9 mouse cellular contexts compared by ENCODE assay signal in the genomic region with DNA sequence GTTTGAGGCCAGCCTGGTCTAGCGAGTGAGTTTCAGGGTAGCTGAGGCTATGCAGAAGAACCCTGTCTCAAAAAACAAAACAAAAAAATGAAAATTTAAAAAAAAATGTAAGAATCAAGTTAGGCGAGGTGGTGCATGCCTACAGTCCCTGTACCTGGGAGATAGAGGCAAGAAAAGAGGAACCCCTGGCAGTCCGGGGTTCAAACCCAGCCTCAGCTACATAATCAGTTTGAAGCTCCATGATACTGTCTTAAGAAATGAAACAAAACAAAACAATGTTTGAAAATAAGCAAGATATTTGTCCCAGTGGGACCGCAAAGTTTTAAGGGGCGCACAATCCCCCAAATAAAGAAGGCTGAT. TPM values are rescaled to one million over a fixed set of nuclear protein-coding genes. Genes with fewer than 3 reads are reported as not detected.
DNase-seq lines count a peak whose midpoint lies in the region; ATAC-seq and TF ChIP-seq lines count a peak whose summit lies in the region.
"Had no signal": no experiment of that assay in that cellular context is flagged by ENCODE, and none has a peak within 500 bp of the region (broad histone marks: within the 10 kb centered on the region; RNA-seq: fewer than 3 reads in every experiment).

No protein-coding gene starts in this region.

- H3K4me3 ChIP-seq in neural tube, embryonic 11.5 days (ENCODE audit: low read depth, low read length): peak overlapping the region; percentile 26
- H3K4me3 ChIP-seq in forebrain, embryonic 14.5 days (ENCODE audit: low read depth, low read length): peak overlapping the region; percentile 88
- peak overlapping the region; percentile 18 to 94 for H3K4me3 ChIP-seq in liver, embryonic 14.5 days (ENCODE audit: insufficient read depth in 1 of 2, low read depth in 2 of 2, low read length in 2 of 2)

- H3K4me1 ChIP-seq in neural tube, embryonic 11.5 days (ENCODE audit: control insufficient read depth, insufficient read depth, low read length): peaks cover 7% of the 10 kb centered on the region
- H3K4me1 ChIP-seq in forebrain, embryonic 14.5 days (ENCODE audit: control insufficient read depth, insufficient read depth, low read length): peaks cover 12% of the 10 kb centered on the region
- peaks cover 3 to 17% of the 10 kb centered on the region in 2 experiments for H3K4me1 ChIP-seq in liver, embryonic 14.5 days (replicated peaks; ENCODE audit: control insufficient read depth in 2 of 2, insufficient read depth in 2 of 2, low read length in 1 of 2)

- peak; percentile 3; the same call in 1 of the 2 replicates for ATAC-seq in neural tube, embryonic 11.5 days (ENCODE audit: insufficient read depth, low FRiP score, low TSS enrichment)
- peak; percentile 38 for ATAC-seq in forebrain, embryonic 14.5 days
- no peak for ATAC-seq in liver, embryonic 14.5 days (ENCODE audit: insufficient read depth)

- H3K27me3 ChIP-seq in neural tube, embryonic 11.5 days (ENCODE audit: control insufficient read depth, insufficient read depth, low read length): no peaks in the 10 kb centered on the region
- no peaks in the 10 kb centered on the region for H3K27me3 ChIP-seq in forebrain, embryonic 14.5 days (replicated peaks; ENCODE audit: control insufficient read depth, insufficient read depth, low read length)
- H3K27me3 ChIP-seq in liver, embryonic 14.5 days (ENCODE audit: control insufficient read depth, insufficient read depth, low read length): no peaks in the 10 kb centered on the region

- H3K9ac ChIP-seq in neural tube, embryonic 11.5 days (ENCODE audit: low read length): no peak overlapping the region
- H3K9ac ChIP-seq in forebrain, embryonic 14.5 days (ENCODE audit: low read length): peak overlapping the region; percentile 88; the same call in 1 of the 2 replicates
- peak overlapping the region; percentile 52 for H3K9ac ChIP-seq in liver, embryonic 14.5 days (replicated peaks)

- TF ChIP-seq CTCF in liver, embryonic 14.5 days (IDR thresholded peaks at IDR 0.05; ENCODE audit: low read depth): no peak

- WGBS in neural tube, embryonic 11.5 days: 31% methylated on average over 5 of the region's 5 CpGs
- 30% methylated on average over 5 of the region's 5 CpGs for WGBS in forebrain, embryonic 14.5 days
- 22% methylated on average over 5 of the region's 5 CpGs for WGBS in liver, embryonic 14.5 days (ENCODE audit: insufficient replicate concordance)

- TF ChIP-seq EP300 in liver, embryonic 14.5 days (IDR thresholded peaks at IDR 0.05; ENCODE audit: low read depth): no peak

- no peaks in the 10 kb centered on the region for H3K36me3 ChIP-seq in neural tube, embryonic 11.5 days (ENCODE audit: control insufficient read depth, insufficient read depth, low read length)
- peaks cover 3% of the 10 kb centered on the region for H3K36me3 ChIP-seq in forebrain, embryonic 14.5 days (ENCODE audit: control insufficient read depth, insufficient read depth, low read length)
- no peaks in the 10 kb centered on the region; the same call in 1 of the 2 replicates for H3K36me3 ChIP-seq in liver, embryonic 14.5 days (replicated peaks; ENCODE audit: control insufficient read depth, insufficient read depth, low read depth)

- H3K4me2 ChIP-seq in neural tube, embryonic 11.5 days (ENCODE audit: low read depth): peak overlapping the region; percentile 45
- peak overlapping the region; percentile 67 for H3K4me2 ChIP-seq in forebrain, embryonic 14.5 days (ENCODE audit: low read length)
- H3K4me2 ChIP-seq in liver, embryonic 14.5 days (ENCODE audit: low read depth): peak overlapping the region; percentile 86

- H3K9me3 ChIP-seq in neural tube, embryonic 11.5 days (ENCODE audit: control insufficient read depth, low read length): no peaks in the 10 kb centered on the region
- H3K9me3 ChIP-seq in forebrain, embryonic 14.5 days (replicated peaks; ENCODE audit: control insufficient read depth, low read length): no peaks in the 10 kb centered on the region
- H3K9me3 ChIP-seq in liver, embryonic 14.5 days (ENCODE audit: control insufficient read depth, low read length): no peaks in the 10 kb centered on the region

- H3K27ac ChIP-seq in neural tube, embryonic 11.5 days (ENCODE audit: low read depth, low read length): no peak overlapping the region
- H3K27ac ChIP-seq in forebrain, embryonic 14.5 days (ENCODE audit: low read depth, low read length): no peak overlapping the region
- H3K27ac ChIP-seq in liver, embryonic 14.5 days: peak overlapping the region; percentile 6

- DNase-seq in neural tube, embryonic 11.5 days (ENCODE audit: low spot score): no peak
- no peak for DNase-seq in neural tube, embryonic 10.5 days (ENCODE audit: extremely low spot score, low spot score)
- DNase-seq in forebrain, embryonic 14.5 days (ENCODE audit: low spot score): no peak
- DNase-seq in liver, embryonic 14.5 days (ENCODE audit: low read depth in 3 of 3, low spot score in 3 of 3): no peak
- no peak for DNase-seq in ovary, postnatal 14 days (ENCODE audit: low spot score)
- no peak for DNase-seq in right cerebral cortex, adult 2 months (ENCODE audit: low spot score in 2 of 2)
- DNase-seq in left cerebral cortex, adult 18-20 months (ENCODE audit: low spot score in 2 of 2): no peak

RNA-seq across cellular contexts. Expression of gene Idh3a, which starts 0.3 kb away (rescaled TPM):
- 114 and 118 TPM in 2 replicates for polyA plus RNA-seq in neural tube, embryonic 11.5 days (2014; fragmentation: Nextera tagmentation; extraction: Ambion mirVana)
- polyA plus RNA-seq in forebrain, embryonic 14.5 days (2014; fragmentation: Nextera tagmentation; extraction: Ambion mirVana): 141 and 175 TPM in 2 replicates
- polyA plus RNA-seq in liver, embryonic 14.5 days (2012; rRNA removed): 30.5 and 40.0 TPM in 2 replicates
- polyA plus RNA-seq in liver, embryonic 14.5 days (2014; fragmentation: Nextera tagmentation; extraction: Ambion mirVana): 89.6 and 90.7 TPM in 2 replicates
- 100 to 1,000 TPM; 194 to 212 TPM for total RNA-seq in left cerebral cortex, adult 18-20 months (2021)

RNA-seq across cellular contexts. Expression of gene Cib2, which starts 25.8 kb away (rescaled TPM):
- 17.3 and 18.7 TPM in 2 replicates for polyA plus RNA-seq in neural tube, embryonic 11.5 days (2014; fragmentation: Nextera tagmentation; extraction: Ambion mirVana)
- polyA plus RNA-seq in forebrain, embryonic 14.5 days (2014; fragmentation: Nextera tagmentation; extraction: Ambion mirVana): 42.7 and 43.4 TPM in 2 replicates
- polyA plus RNA-seq in liver, embryonic 14.5 days (2012; rRNA removed): 0.84 and 0.86 TPM in 2 replicates
- polyA plus RNA-seq in liver, embryonic 14.5 days (2014; fragmentation: Nextera tagmentation; extraction: Ambion mirVana): 1.8 and 2.2 TPM in 2 replicates
- 10 to 100 TPM; 28.1 to 28.4 TPM for total RNA-seq in left cerebral cortex, adult 18-20 months (2021)

RNA-seq across cellular contexts. Expression of gene Sh2d7, which starts 47.0 kb away (rescaled TPM):
- not detected in 2 replicates for polyA plus RNA-seq in neural tube, embryonic 11.5 days (2014; fragmentation: Nextera tagmentation; extraction: Ambion mirVana)
- polyA plus RNA-seq in forebrain, embryonic 14.5 days (2014; fragmentation: Nextera tagmentation; extraction: Ambion mirVana): 0.10 TPM in 2 replicates
- polyA plus RNA-seq in liver, embryonic 14.5 days (2012; rRNA removed): not detected in 2 replicates
- not detected in 2 replicates for polyA plus RNA-seq in liver, embryonic 14.5 days (2014; fragmentation: Nextera tagmentation; extraction: Ambion mirVana)
- total RNA-seq in left cerebral cortex, adult 18-20 months (2021): not detected
- total RNA-seq: adrenal gland, postnatal 36 days had no signal
- polyA plus RNA-seq: spleen, adult 2 months had no signal

Comparison
In these comparisons a context has a peak if more than half of its experiments do, and no peak if none do; other contexts are left out.
1. H3K4me3 ChIP-seq: peak in every context shown above with its lines; median percentile 88 in forebrain, embryonic 14.5 days; 56 in liver, embryonic 14.5 days; 26 in neural tube, embryonic 11.5 days.